Mouse (Mus musculus) kidney, postnatal 0 days (tissue): ENCODE measurements around the gene Nol6. TPM values are rescaled to one million over a fixed set of nuclear protein-coding genes. Genes with fewer than 3 reads are reported as not detected.

ENCODE experiments used
- ATAC-seq: fragments of 200-750 bp; cut with Nextera tagmentation; replicated peaks from 2 replicates; pipeline ENCODE4 v1.8.0; 2017; ENCODE audit warnings: low read depth, moderate number of reproducible peaks, moderate TSS enrichment, moderate library complexity; ENCODE audit not compliant: low FRiP score
- DNase-seq: peaks from one replicate; pipeline ENCODE4 v3.0.0-alpha.2; 2016; ENCODE audit warnings: low spot score
- H3K27ac ChIP-seq: fragments of 300-500 bp; sonication (generic); 2 replicates; pipeline ENCODE4 v1.5.1; 2014; ENCODE audit warnings: mild to moderate bottlenecking
- H3K27me3 ChIP-seq: fragments of 300-500 bp; sonication (generic); 2 replicates; pipeline ENCODE4 v1.6.1; 2014; ENCODE audit warnings: low read length, mixed read lengths; ENCODE audit not compliant: insufficient read depth
- H3K36me3 ChIP-seq: fragments of 300-500 bp; sonication (generic); 2 replicates; pipeline ENCODE4 v1.6.1; 2014; ENCODE audit warnings: low read length, mixed read lengths; ENCODE audit not compliant: insufficient read depth
- H3K4me1 ChIP-seq: fragments of 300-500 bp; sonication (generic); replicated peaks from 2 replicates; pipeline ENCODE4 v1.6.1; 2014; ENCODE audit warnings: antibody characterized with exemption, low read length, mixed read lengths; ENCODE audit not compliant: insufficient read depth
- H3K4me2 ChIP-seq: fragments of 300-500 bp; sonication (generic); 2 replicates; pipeline ENCODE4 v1.6.1; 2014; ENCODE audit warnings: mild to moderate bottlenecking, low read length, moderate library complexity, mixed read lengths
- H3K4me3 ChIP-seq: fragments of 300-500 bp; sonication (generic); replicated peaks from 2 replicates; pipeline ENCODE4 v1.5.1; 2014; ENCODE audit warnings: low read depth, low read length
- H3K9ac ChIP-seq: fragments of 300-500 bp; sonication (generic); 2 replicates; pipeline ENCODE4 v1.6.1; 2014; ENCODE audit warnings: low read depth, low read length
- H3K9me3 ChIP-seq: fragments of 300-500 bp; sonication (generic); replicated peaks from 2 replicates; pipeline ENCODE4 v1.6.1; 2016; ENCODE audit warnings: low read length, inconsistent platforms, mixed read lengths
- CTCF ChIP-seq: IDR thresholded peaks from 2 replicates; pipeline ENCODE4 v1.5.1; 2016; ENCODE audit warnings: antibody characterized with exemption, low read depth, mild to moderate bottlenecking, moderate library complexity
- WGBS: fragments of 180-500 bp; shearing (Covaris S2); extraction: QIAGEN DNeasy Blood & Tissue Kit; methylation state at CpG from one replicate; pipeline ENCODE4 v1.1.7; 2014; 5-methylcytosine and 5-hydroxymethylcytosine counted together
- polyA plus RNA-seq: library from polyadenylated mRNA; unstranded; fragments of >200 nt; fragmentation: Nextera tagmentation; extraction: Ambion mirVana; gene quantifications from 2 replicates; pipeline ENCODE4 v1.2.1, GENCODE M21; 2015

The Nol6 gene
- polyA plus RNA-seq, 1 experiment from 2014 or later = 18.1 TPM

- Histone ChIP-seq H3K9me3 (no peaks in the 10 kb centered on the region), H3K27ac (peak overlapping the region; percentile 99), H3K4me2 (peak overlapping the region; percentile 69), H3K27me3 (no peaks in the 10 kb centered on the region), H3K36me3 (no peaks in the 10 kb centered on the region), H3K9ac (peak overlapping the region; percentile 96), H3K4me1 (no peaks in the 10 kb centered on the region), H3K4me3 (peak overlapping the region; percentile 91)
- no peak for TF ChIP-seq CTCF
- DNase-seq (peak; percentile 55), ATAC-seq (peak; percentile 33)
- WGBS = 0% methylated on average over 4 of the region's 4 CpGs
Observed at GRCm38 (mm10) chr4:41136454-41136805, 12.2 kb upstream of the Nol6 start.

- Histone ChIP-seq H3K27ac (peak within 1 kb of the TSS; percentile 99), H3K4me1 (no peaks in the 10 kb centered on the region), H3K4me2 (peak within 1 kb of the TSS; percentile 69), H3K9ac (peak within 1 kb of the TSS; percentile 96), H3K27me3 (no peaks in the 10 kb centered on the region), H3K4me3 (peak within 1 kb of the TSS; percentile 91), H3K9me3 (no peaks in the 10 kb centered on the region), H3K36me3 (no peaks in the 10 kb centered on the region)
- ATAC-seq (peak; percentile 87), DNase-seq (peak; percentile 78)
- no peak for TF ChIP-seq CTCF
- under 1% methylated on average over 39 of the region's 65 CpGs for WGBS
Observed at GRCm38 (mm10) chr4:41135711-41136453, 11.6 kb upstream of the Nol6 start, which contains the start of gene Ube2r2. TSS of gene Ube2r2 (plus strand) at chr4:41135743.

DNA sequence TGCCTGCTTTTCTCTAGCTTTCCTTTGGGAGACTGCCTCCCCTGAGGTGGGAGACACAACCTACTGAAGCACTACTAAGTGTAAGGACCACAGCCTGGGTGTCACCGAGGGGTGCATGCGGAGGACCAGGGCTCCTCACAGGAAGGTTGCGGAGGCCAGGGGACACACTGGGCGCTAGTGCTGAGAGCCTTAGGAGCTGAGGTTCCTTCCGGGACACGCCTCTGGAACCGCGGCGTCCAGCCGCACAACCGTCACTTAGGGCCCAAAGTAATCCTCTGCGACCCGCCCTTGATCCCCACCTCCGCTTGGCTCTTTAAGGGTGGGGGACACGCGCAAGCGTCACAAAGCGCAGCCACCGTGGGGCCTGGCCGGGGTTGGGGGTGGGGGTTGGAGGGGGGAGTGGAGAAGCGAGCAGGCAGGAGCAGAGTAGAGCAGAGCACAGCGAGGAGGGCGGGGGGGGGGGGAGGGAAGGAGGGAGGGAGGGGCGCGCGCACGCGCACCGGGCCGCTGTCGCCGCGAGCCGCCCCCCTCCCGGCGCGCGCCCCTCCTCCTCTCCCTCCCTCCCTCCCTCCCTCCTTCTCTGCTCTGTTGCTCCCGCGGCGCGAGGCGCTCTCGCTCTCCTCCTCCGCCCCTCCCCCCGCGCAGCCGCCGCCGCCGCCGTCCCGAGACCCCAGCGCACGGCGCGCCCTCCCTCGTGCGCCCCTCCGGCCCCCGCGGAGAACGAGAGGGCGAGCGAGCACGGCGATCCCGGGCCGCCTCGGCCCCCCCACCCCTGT lies 10.9 kb upstream of the Nol6 start:
- H3K27me3 ChIP-seq = no peaks in the 10 kb centered on the region
- ATAC-seq = peak; percentile 91
- H3K4me2 ChIP-seq = peak overlapping the region; percentile 69
- no peak for TF ChIP-seq CTCF
- H3K9me3 ChIP-seq = no peaks in the 10 kb centered on the region
- peak overlapping the region; percentile 91 for H3K4me3 ChIP-seq
- 0% methylated on average over 25 of the region's 70 CpGs for WGBS
- no peaks in the 10 kb centered on the region for H3K36me3 ChIP-seq
- DNase-seq = peak; percentile 91
- peak overlapping the region; percentile 99 for H3K27ac ChIP-seq
- no peaks in the 10 kb centered on the region for H3K4me1 ChIP-seq
- H3K9ac ChIP-seq = peak overlapping the region; percentile 96

GRCm38 (mm10) chr4:41133529-41134291 lies 9.5 kb upstream of the Nol6 start:
- no peak for TF ChIP-seq CTCF
- H3K9me3 ChIP-seq = no peaks in the 10 kb centered on the region
- WGBS = 69% methylated on average over 6 of the region's 6 CpGs
- H3K36me3 ChIP-seq = no peaks in the 10 kb centered on the region
- H3K9ac ChIP-seq = no peak overlapping the region
- peak; percentile 70 for DNase-seq
- no peak overlapping the region for H3K4me3 ChIP-seq
- no peak overlapping the region for H3K4me2 ChIP-seq
- H3K27me3 ChIP-seq = no peaks in the 10 kb centered on the region
- H3K27ac ChIP-seq = no peak overlapping the region
- no peak for ATAC-seq
- no peaks in the 10 kb centered on the region for H3K4me1 ChIP-seq

- WGBS = 73% methylated on average over 6 of the region's 6 CpGs
- no peak overlapping the region for H3K9ac ChIP-seq
- H3K27ac ChIP-seq = no peak overlapping the region
- H3K27me3 ChIP-seq = no peaks in the 10 kb centered on the region
- no peaks in the 10 kb centered on the region for H3K4me1 ChIP-seq
- no peak for TF ChIP-seq CTCF
- H3K9me3 ChIP-seq = no peaks in the 10 kb centered on the region
- ATAC-seq (no peak), DNase-seq (no peak)
- no peak overlapping the region for H3K4me2 ChIP-seq
- no peaks in the 10 kb centered on the region for H3K36me3 ChIP-seq
- H3K4me3 ChIP-seq = no peak overlapping the region
Observed at GRCm38 (mm10) chr4:41132471-41132870, 8.2 kb upstream of the Nol6 start.

- no peaks in the 10 kb centered on the region for H3K9me3 ChIP-seq
- ATAC-seq = no peak
- WGBS = 72% methylated on average over 3 of the region's 3 CpGs
Observed at GRCm38 (mm10) chr4:41129836-41130235, 5.6 kb upstream of the Nol6 start.

More at GRCm38 (mm10) chr4:41129836-41130235, 5.6 kb upstream of the Nol6 start:
- H3K4me3 ChIP-seq = no peak overlapping the region
- no peak overlapping the region for H3K4me2 ChIP-seq
- H3K36me3 ChIP-seq = no peaks in the 10 kb centered on the region
- no peak overlapping the region for H3K27ac ChIP-seq
- no peaks in the 10 kb centered on the region for H3K4me1 ChIP-seq
- no peak overlapping the region for H3K9ac ChIP-seq
- no peak for DNase-seq
- H3K27me3 ChIP-seq = no peaks in the 10 kb centered on the region
- no peak for TF ChIP-seq CTCF
